Mouse (Mus musculus): ENCODE measurements around the gene Il20rb. TPM values are rescaled to one million over a fixed set of nuclear protein-coding genes. Genes with fewer than 3 reads are reported as not detected.

The Il20rb gene
- polyA plus RNA-seq, 1 experiment = 1.4 TPM

DNA sequence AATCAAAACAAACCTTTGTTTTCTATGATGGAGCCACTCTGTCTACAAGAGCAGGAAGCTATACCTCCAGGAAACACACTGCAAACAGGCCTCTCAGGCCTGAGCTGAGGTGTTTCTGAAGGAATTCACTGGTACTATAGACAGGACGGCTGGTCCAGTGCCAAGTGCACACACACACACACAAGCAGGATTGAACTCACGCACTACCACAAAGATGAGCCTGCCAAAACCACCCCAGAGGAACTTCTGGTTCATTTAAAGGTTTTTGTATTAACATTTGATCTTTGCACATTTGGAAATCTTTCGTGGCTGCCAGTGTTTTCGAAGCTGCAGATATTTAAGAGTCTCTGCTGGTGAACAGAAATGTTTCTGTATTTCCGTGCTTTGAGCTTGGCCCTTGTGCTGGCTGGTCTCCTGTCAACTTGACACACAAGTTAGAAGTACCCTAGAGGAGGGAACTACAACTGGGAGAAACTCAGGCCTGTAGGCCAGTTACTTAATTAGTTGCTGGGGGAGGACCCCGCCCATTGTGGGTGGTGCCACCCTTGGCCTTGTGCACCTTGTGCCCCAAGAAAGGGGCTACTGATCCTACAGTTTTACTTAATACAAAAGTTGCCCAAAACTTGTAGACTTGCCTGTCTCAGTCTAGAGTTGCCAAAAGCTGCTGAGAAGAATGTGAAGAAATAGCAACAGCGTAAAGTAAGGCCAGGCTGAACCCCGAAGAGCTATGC, 49.6 kb downstream of the Il20rb start:
- H3K36me3 ChIP-seq (ENCODE audit: control insufficient read depth, insufficient read depth, low read length) = no peaks in the 10 kb centered on the region
- H3K4me1 ChIP-seq (ENCODE audit: control insufficient read depth, insufficient read depth, low read length) = no peaks in the 10 kb centered on the region
- H3K27ac ChIP-seq (ENCODE audit: insufficient read depth, low read depth, low read length) = no peak overlapping the region
- DNase-seq = peak; percentile 10
- WGBS = 77% methylated on average over 8 of the region's 8 CpGs
- no peak overlapping the region for H3K4me3 ChIP-seq (ENCODE audit: insufficient read depth, low read depth, low read length)
- TF ChIP-seq POLR2A (IDR thresholded peaks at IDR 0.05; ENCODE audit: low read depth, low read length) (no peak), CTCF (conservative IDR thresholded peaks at IDR 0.05; ENCODE audit: insufficient read depth, insufficient read length, low read depth, low read length) (no peak)
- H3K27me3 ChIP-seq (replicated peaks; ENCODE audit: control insufficient read depth, insufficient read depth, low read length) = no peaks in the 10 kb centered on the region

DNA sequence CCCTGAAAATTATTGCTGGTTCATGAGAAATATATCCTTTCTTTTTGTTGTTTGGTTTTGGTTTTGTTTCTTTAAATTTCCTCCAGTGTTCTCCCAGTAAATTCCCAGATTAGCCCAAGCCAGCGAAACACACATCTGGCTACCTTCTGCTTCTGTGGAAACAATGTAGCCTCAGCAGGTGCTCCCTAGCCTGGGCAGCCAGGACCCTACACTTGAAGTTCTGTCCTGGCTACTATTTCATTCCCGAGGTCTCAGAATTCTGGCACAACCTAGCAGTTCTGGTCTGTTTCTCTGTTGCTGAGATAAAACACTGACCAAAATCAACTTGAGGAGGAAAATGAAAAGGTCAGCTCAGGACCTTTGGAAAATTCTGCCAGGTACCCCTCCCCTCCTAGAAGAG, 55.2 kb downstream of the Il20rb start:
- TF ChIP-seq CTCF (conservative IDR thresholded peaks at IDR 0.05; ENCODE audit: insufficient read depth, insufficient read length, low read depth, low read length) (no peak), POLR2A (IDR thresholded peaks at IDR 0.05; ENCODE audit: low read depth, low read length) (no peak)
- Histone ChIP-seq H3K27me3 (replicated peaks; ENCODE audit: control insufficient read depth, insufficient read depth, low read length) (no peaks in the 10 kb centered on the region), H3K4me1 (ENCODE audit: control insufficient read depth, insufficient read depth, low read length) (no peaks in the 10 kb centered on the region), H3K36me3 (ENCODE audit: control insufficient read depth, insufficient read depth, low read length) (no peaks in the 10 kb centered on the region), H3K27ac (ENCODE audit: insufficient read depth, low read depth, low read length) (no peak overlapping the region), H3K4me3 (ENCODE audit: insufficient read depth, low read depth, low read length) (no peak overlapping the region)
- no peak for DNase-seq
- WGBS = 62% methylated on average over 2 of the region's 2 CpGs

DNA sequence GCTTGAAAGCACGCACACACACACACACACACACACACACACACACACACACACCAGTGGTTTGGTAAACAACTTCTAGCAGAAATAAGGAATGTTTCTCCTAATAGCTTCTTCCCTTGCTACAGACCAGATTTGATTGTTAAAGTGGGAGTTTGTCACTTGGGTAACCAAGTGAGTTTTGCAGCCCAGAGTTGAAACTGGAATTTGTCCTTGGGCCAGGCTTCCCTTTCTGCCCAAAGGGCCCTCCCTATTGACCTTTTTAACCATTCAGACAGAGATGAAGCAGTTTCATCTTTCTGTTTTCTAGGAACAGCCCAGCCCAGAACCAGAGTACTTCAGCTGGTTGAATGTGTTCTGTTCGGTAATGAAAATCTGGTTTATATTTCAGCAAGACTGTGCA, 55.7 kb downstream of the Il20rb start:
- H3K27me3 ChIP-seq (replicated peaks; ENCODE audit: control insufficient read depth, insufficient read depth, low read length) = no peaks in the 10 kb centered on the region
- 66% methylated on average over 2 of the region's 2 CpGs for WGBS
- TF ChIP-seq POLR2A (IDR thresholded peaks at IDR 0.05; ENCODE audit: low read depth, low read length) (no peak), CTCF (conservative IDR thresholded peaks at IDR 0.05; ENCODE audit: insufficient read depth, insufficient read length, low read depth, low read length) (no peak)
- no peaks in the 10 kb centered on the region for H3K36me3 ChIP-seq (ENCODE audit: control insufficient read depth, insufficient read depth, low read length)
- no peak overlapping the region for H3K4me3 ChIP-seq (ENCODE audit: insufficient read depth, low read depth, low read length)
- no peaks in the 10 kb centered on the region for H3K4me1 ChIP-seq (ENCODE audit: control insufficient read depth, insufficient read depth, low read length)
- DNase-seq = peak; percentile 6
- no peak overlapping the region for H3K27ac ChIP-seq (ENCODE audit: insufficient read depth, low read depth, low read length)

- Histone ChIP-seq H3K27me3 (replicated peaks; ENCODE audit: control insufficient read depth, insufficient read depth, low read length) (no peaks in the 10 kb centered on the region), H3K27ac (ENCODE audit: insufficient read depth, low read depth, low read length) (no peak overlapping the region), H3K4me1 (ENCODE audit: control insufficient read depth, insufficient read depth, low read length) (no peaks in the 10 kb centered on the region), H3K36me3 (ENCODE audit: control insufficient read depth, insufficient read depth, low read length) (no peaks in the 10 kb centered on the region), H3K4me3 (ENCODE audit: insufficient read depth, low read depth, low read length) (no peak overlapping the region)
- no peak for DNase-seq
- TF ChIP-seq POLR2A (IDR thresholded peaks at IDR 0.05; ENCODE audit: low read depth, low read length) (no peak), CTCF (conservative IDR thresholded peaks at IDR 0.05; ENCODE audit: insufficient read depth, insufficient read length, low read depth, low read length) (no peak)
- WGBS = 70% methylated on average over 8 of the region's 8 CpGs
These were observed 66.9 kb downstream of the Il20rb start for GRCm38 (mm10) chr9:100419644-100420043.

DNA sequence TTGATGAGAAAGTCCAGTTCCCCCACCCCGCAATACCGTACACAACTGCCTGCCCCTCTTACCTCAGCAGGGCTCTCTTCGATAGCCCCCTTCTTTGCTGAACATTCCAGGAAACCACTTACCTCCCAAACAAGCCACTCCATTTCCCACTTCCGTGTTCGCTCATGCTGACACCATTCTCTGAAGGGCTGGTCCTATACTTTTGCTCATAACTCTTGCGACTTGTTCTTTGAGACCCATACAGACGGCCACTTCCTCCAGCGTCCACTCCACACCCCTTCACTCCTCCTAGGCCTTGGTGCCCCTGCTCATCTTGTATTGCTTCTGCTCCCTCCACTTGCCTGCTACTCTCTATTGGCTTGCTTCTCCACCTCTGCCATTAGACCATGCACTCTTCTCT, 67.5 kb downstream of the Il20rb start:
- Histone ChIP-seq H3K27me3 (replicated peaks; ENCODE audit: control insufficient read depth, insufficient read depth, low read length) (no peaks in the 10 kb centered on the region), H3K4me1 (ENCODE audit: control insufficient read depth, insufficient read depth, low read length) (no peaks in the 10 kb centered on the region), H3K36me3 (ENCODE audit: control insufficient read depth, insufficient read depth, low read length) (no peaks in the 10 kb centered on the region), H3K27ac (ENCODE audit: insufficient read depth, low read depth, low read length) (no peak overlapping the region), H3K4me3 (ENCODE audit: insufficient read depth, low read depth, low read length) (no peak overlapping the region)
- WGBS = 78% methylated on average over 8 of the region's 8 CpGs
- no peak for DNase-seq
- no peak for TF ChIP-seq POLR2A (IDR thresholded peaks at IDR 0.05; ENCODE audit: low read depth, low read length)
- TF ChIP-seq CTCF (conservative IDR thresholded peaks at IDR 0.05; ENCODE audit: insufficient read depth, insufficient read length, low read depth, low read length) = no peak

DNA sequence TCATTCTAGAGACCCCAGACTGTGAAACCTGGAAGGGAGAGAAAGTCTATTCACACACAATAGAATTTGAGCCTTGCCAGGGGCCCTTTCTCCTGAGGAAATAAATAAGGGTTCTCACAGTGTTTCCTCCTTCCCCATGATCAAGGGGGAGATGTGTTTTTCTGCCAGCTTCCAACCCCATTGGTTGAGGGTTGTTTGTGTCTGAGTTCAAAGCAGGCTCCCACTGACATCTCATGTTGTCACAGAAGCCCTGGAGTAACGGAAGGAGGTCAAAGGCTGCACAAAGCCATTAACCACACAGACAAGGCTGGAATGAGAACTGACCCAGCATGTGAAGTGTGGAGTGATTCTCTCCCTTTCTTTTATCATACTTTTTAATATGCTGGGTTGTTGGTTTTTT, 69.8 kb downstream of the Il20rb start:
- Histone ChIP-seq H3K27me3 (replicated peaks; ENCODE audit: control insufficient read depth, insufficient read depth, low read length) (no peaks in the 10 kb centered on the region), H3K27ac (ENCODE audit: insufficient read depth, low read depth, low read length) (no peak overlapping the region), H3K4me1 (ENCODE audit: control insufficient read depth, insufficient read depth, low read length) (no peaks in the 10 kb centered on the region), H3K36me3 (ENCODE audit: control insufficient read depth, insufficient read depth, low read length) (no peaks in the 10 kb centered on the region), H3K4me3 (ENCODE audit: insufficient read depth, low read depth, low read length) (no peak overlapping the region)
- 50% methylated on average over 1 of the region's 1 CpGs for WGBS
- DNase-seq = no peak
- TF ChIP-seq CTCF (conservative IDR thresholded peaks at IDR 0.05; ENCODE audit: insufficient read depth, insufficient read length, low read depth, low read length) = no peak
- no peak for TF ChIP-seq POLR2A (IDR thresholded peaks at IDR 0.05; ENCODE audit: low read depth, low read length)

DNA sequence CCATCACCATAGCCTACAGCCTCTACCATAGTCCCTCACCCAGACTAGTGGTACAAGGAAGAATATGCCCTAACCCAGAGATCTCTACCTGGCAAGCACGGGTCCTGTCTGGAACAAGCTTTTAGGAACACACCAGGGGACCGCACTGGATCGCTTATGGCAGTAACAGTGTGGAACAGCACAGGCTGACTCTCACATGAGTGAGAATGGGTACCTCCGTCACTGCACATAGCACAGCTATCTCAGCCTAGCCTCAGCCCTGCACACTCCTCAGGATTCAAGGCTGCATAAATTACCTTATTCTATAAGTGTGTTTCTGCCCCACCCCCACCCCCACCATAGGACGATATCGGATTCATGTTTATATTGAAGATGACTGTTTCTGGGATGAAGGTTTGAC, 70.3 kb downstream of the Il20rb start:
- TF ChIP-seq CTCF (conservative IDR thresholded peaks at IDR 0.05; ENCODE audit: insufficient read depth, insufficient read length, low read depth, low read length) (no peak), POLR2A (IDR thresholded peaks at IDR 0.05; ENCODE audit: low read depth, low read length) (no peak)
- 73% methylated on average over 6 of the region's 6 CpGs for WGBS
- no peaks in the 10 kb centered on the region for H3K36me3 ChIP-seq (ENCODE audit: control insufficient read depth, insufficient read depth, low read length)
- no peaks in the 10 kb centered on the region for H3K4me1 ChIP-seq (ENCODE audit: control insufficient read depth, insufficient read depth, low read length)
- DNase-seq = no peak
- H3K4me3 ChIP-seq (ENCODE audit: insufficient read depth, low read depth, low read length) = no peak overlapping the region
- no peaks in the 10 kb centered on the region for H3K27me3 ChIP-seq (replicated peaks; ENCODE audit: control insufficient read depth, insufficient read depth, low read length)
- no peak overlapping the region for H3K27ac ChIP-seq (ENCODE audit: insufficient read depth, low read depth, low read length)
